ENCODE assay signal across 14 mouse cellular contexts in the genomic region with DNA sequence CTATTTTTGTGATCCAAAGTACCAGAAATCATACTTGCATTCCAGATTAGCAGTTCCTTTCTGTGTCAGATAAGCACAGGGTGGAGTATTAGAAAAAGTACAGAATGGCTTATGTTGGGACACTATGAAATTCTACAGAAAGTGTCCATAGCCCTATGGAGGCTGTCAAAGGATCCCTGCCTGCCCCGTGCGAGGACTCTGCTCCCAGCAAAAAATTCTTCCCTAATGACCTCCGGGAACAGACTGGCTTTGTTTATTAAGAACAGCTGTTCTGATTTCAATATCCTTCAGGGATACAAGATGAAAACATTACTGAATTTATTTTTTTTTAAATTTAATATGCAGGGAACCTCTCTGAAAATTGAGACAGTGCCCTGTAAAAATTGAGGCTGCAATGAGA.
"Had no signal": no experiment of that assay in that cellular context is flagged by ENCODE, and none has a peak within 500 bp of the region (broad histone marks: within the 10 kb centered on the region; RNA-seq: fewer than 3 reads in every experiment).

No protein-coding gene starts in this region.

- H3K9me3 ChIP-seq: intestine, embryonic 15.5 days; kidney, embryonic 15.5 days; limb, embryonic 15.5 days; liver, embryonic 12.5 days; midbrain, embryonic 10.5 days; neural tube, embryonic 15.5 days had no signal

- H3K4me2 ChIP-seq: intestine, embryonic 15.5 days; kidney, embryonic 15.5 days; limb, embryonic 15.5 days; liver, embryonic 12.5 days; neural tube, embryonic 15.5 days had no signal

- ATAC-seq: intestine, embryonic 15.5 days; liver, embryonic 12.5 days had no signal

- H3K27ac ChIP-seq: intestine, embryonic 15.5 days; kidney, embryonic 15.5 days; limb, embryonic 15.5 days; liver, embryonic 12.5 days; midbrain, embryonic 10.5 days; neural tube, embryonic 15.5 days had no signal

- H3K27me3 ChIP-seq: intestine, embryonic 15.5 days; kidney, embryonic 15.5 days; limb, embryonic 15.5 days; liver, embryonic 12.5 days; neural tube, embryonic 15.5 days had no signal

- H3K4me3 ChIP-seq: intestine, embryonic 15.5 days; kidney, embryonic 15.5 days; limb, embryonic 15.5 days; liver, embryonic 12.5 days; midbrain, embryonic 10.5 days; myocyte; neural tube, embryonic 15.5 days had no signal

- DNase-seq: kidney, adult 18-20 months; kidney, postnatal 25 days; layer of hippocampus, adult 9-11 months; midbrain, embryonic 14.5 days; right cerebral cortex, adult 18-20 months; right cerebral cortex, postnatal 25 days; thymus, postnatal 36 days had no signal

- H3K36me3 ChIP-seq: intestine, embryonic 15.5 days; kidney, embryonic 15.5 days; limb, embryonic 15.5 days; liver, embryonic 12.5 days; midbrain, embryonic 10.5 days; neural tube, embryonic 15.5 days had no signal

- H3K9ac ChIP-seq: intestine, embryonic 15.5 days; kidney, embryonic 15.5 days; limb, embryonic 15.5 days; liver, embryonic 12.5 days; neural tube, embryonic 15.5 days had no signal

- H3K4me1 ChIP-seq: intestine, embryonic 15.5 days; kidney, embryonic 15.5 days; limb, embryonic 15.5 days; liver, embryonic 12.5 days; midbrain, embryonic 10.5 days; neural tube, embryonic 15.5 days had no signal
